Mouse (Mus musculus) c-Kit-negative CD71-positive TER-119-positive erythroid progenitor cells, embryonic 14.5 days (primary cell): Measurements from ENCODE around the gene Nfkb1.

Experiments
- DNase-seq: peaks from one replicate; pipeline ENCODE4 v3.0.0-alpha.2; 2013; ENCODE audit warnings: low read depth, low spot score

Nfkb1 gene

GRCm38 (mm10) chr3:135586471-135586880 lies 104.9 kb downstream of the Nfkb1 start:
- no peak for DNase-seq

GRCm38 (mm10) chr3:135586060-135586459 lies 105.3 kb downstream of the Nfkb1 start:
- DNase-seq: no peak

GRCm38 (mm10) chr3:135585482-135585881 lies 105.9 kb downstream of the Nfkb1 start:
- DNase-seq: no peak

GRCm38 (mm10) chr3:135582246-135582645 lies 109.1 kb downstream of the Nfkb1 start:
- no peak for DNase-seq

- DNase-seq: no peak
Observed at GRCm38 (mm10) chr3:135581606-135582117, 109.7 kb downstream of the Nfkb1 start.

GRCm38 (mm10) chr3:135580439-135581275 lies 110.7 kb downstream of the Nfkb1 start:
- no peak for DNase-seq

GRCm38 (mm10) chr3:135579179-135579578 lies 112.2 kb downstream of the Nfkb1 start:
- DNase-seq: no peak

GRCm38 (mm10) chr3:135578588-135579140 lies 112.7 kb downstream of the Nfkb1 start:
- no peak for DNase-seq

- no peak for DNase-seq
Observed at GRCm38 (mm10) chr3:135575126-135575525, 116.2 kb downstream of the Nfkb1 start.

- no peak for DNase-seq
Observed at GRCm38 (mm10) chr3:135573051-135573450, 118.3 kb downstream of the Nfkb1 start.

GRCm38 (mm10) chr3:135571540-135571939 lies 119.8 kb downstream of the Nfkb1 start:
- no peak for DNase-seq

GRCm38 (mm10) chr3:135568633-135569032 lies 122.7 kb downstream of the Nfkb1 start:
- no peak for DNase-seq

GRCm38 (mm10) chr3:135567888-135568287 lies 123.5 kb downstream of the Nfkb1 start:
- no peak for DNase-seq

- DNase-seq: no peak
Observed at GRCm38 (mm10) chr3:135565306-135565705, 126.0 kb downstream of the Nfkb1 start.

- DNase-seq: no peak
Observed at GRCm38 (mm10) chr3:135564706-135565105, 126.6 kb downstream of the Nfkb1 start.

GRCm38 (mm10) chr3:135563163-135563689 lies 128.1 kb downstream of the Nfkb1 start:
- no peak for DNase-seq

GRCm38 (mm10) chr3:135562036-135562435 lies 129.3 kb downstream of the Nfkb1 start:
- no peak for DNase-seq

- no peak for DNase-seq
Observed at GRCm38 (mm10) chr3:135556851-135557662, 134.3 kb downstream of the Nfkb1 start.

- no peak for DNase-seq
Observed at GRCm38 (mm10) chr3:135556052-135556587, 135.2 kb downstream of the Nfkb1 start.

- no peak for DNase-seq
Observed at GRCm38 (mm10) chr3:135555192-135555591, 136.2 kb downstream of the Nfkb1 start.

- DNase-seq: no peak
Observed at GRCm38 (mm10) chr3:135552874-135553273, 138.5 kb downstream of the Nfkb1 start.

GRCm38 (mm10) chr3:135547298-135547697 lies 144.0 kb downstream of the Nfkb1 start:
- no peak for DNase-seq
